Mouse (Mus musculus) CH12.LX (cell line): ENCODE measurements around the gene Lix1.

Experiments
- ELF1 ChIP-seq: IDR thresholded peaks from 2 replicates; pipeline ENCODE4 v1.6.1; 2014; ENCODE audit warnings: low read depth, mild to moderate bottlenecking, inconsistent platforms, low read length, improper control_type of control experiment
- EP300 ChIP-seq: IDR thresholded peaks from 2 replicates; pipeline ENCODE4 v1.6.1; 2011; ENCODE audit warnings: low read length, improper control_type of control experiment
- KAT2A ChIP-seq: IDR thresholded peaks from 2 replicates; pipeline ENCODE4 v1.6.1; 2012; ENCODE audit warnings: low read length, improper control_type of control experiment, inconsistent platforms; ENCODE audit not compliant: insufficient replicate concordance
- NELFE ChIP-seq: IDR thresholded peaks from 2 replicates; pipeline ENCODE4 v1.6.1; 2011; ENCODE audit warnings: low read depth, low read length, improper control_type of control experiment
- POLR2A ChIP-seq: IDR thresholded peaks from 2 replicates; pipeline ENCODE4 v1.6.1; 2011; ENCODE audit warnings: low read depth, mild to moderate bottlenecking, improper control_type of control experiment, low read length
- RAD21 ChIP-seq: IDR thresholded peaks from 2 replicates; pipeline ENCODE4 v1.6.1; 2011; ENCODE audit warnings: low read depth, mild to moderate bottlenecking, low read length, improper control_type of control experiment, moderate library complexity
- USF2 ChIP-seq: conservative IDR thresholded peaks from 2 replicates; pipeline ENCODE4 v1.6.1; 2011; ENCODE audit warnings: low read depth, low read length, improper control_type of control experiment
- ZNF384 ChIP-seq: IDR thresholded peaks from 2 replicates; pipeline ENCODE4 v1.6.1; 2012; ENCODE audit warnings: low read depth, low read length, improper control_type of control experiment, inconsistent platforms

- no peak for TF ChIP-seq RAD21
- no peak for TF ChIP-seq KAT2A
- no peak for TF ChIP-seq USF2
- no peak for TF ChIP-seq NELFE
- TF ChIP-seq EP300, result no peak
- TF ChIP-seq POLR2A, result no peak
- TF ChIP-seq ZNF384, result no peak
- no peak for TF ChIP-seq ELF1
These were observed 9.7 kb downstream of the Lix1 start for GRCm38 (mm10) chr17:17412176-17412575.
